Mouse (Mus musculus) limb, embryonic 10.5 days (tissue): ENCODE measurements at regions not wholly inside any gene's neighbourhood (a gene's known extent, or its start where the extent isn't known, plus 50 kb on each side); places are given as distances from the start of the nearest gene placed in this dataset.

ENCODE experiments used
- DNase-seq: peaks from one replicate; pipeline ENCODE4 v3.0.0-alpha.2; 2017; ENCODE audit warnings: low spot score
- H3K27ac ChIP-seq: fragments of 300-500 bp; sonication (generic); 2 replicates; pipeline ENCODE4 v1.5.1; 2016; ENCODE audit warnings: mild to moderate bottlenecking
- H3K27me3 ChIP-seq: fragments of 300-500 bp; sonication (generic); 2 replicates; pipeline ENCODE4 v1.6.1; 2016; ENCODE audit warnings: low read depth, mild to moderate bottlenecking; ENCODE audit not compliant: poor library complexity, severe bottlenecking
- H3K36me3 ChIP-seq: fragments of 300-500 bp; sonication (generic); 2 replicates; pipeline ENCODE4 v1.6.1; 2016; ENCODE audit warnings: mild to moderate bottlenecking, moderate library complexity
- H3K4me1 ChIP-seq: fragments of 300-500 bp; sonication (generic); 2 replicates; pipeline ENCODE4 v1.6.1; 2016
- H3K4me3 ChIP-seq: fragments of 300-500 bp; sonication (generic); 2 replicates; pipeline ENCODE4 v1.5.1; 2016; ENCODE audit warnings: mild to moderate bottlenecking, moderate library complexity
- H3K9me3 ChIP-seq: fragments of 300-500 bp; sonication (generic); replicated peaks from 2 replicates; pipeline ENCODE4 v1.6.1; 2016; ENCODE audit warnings: mild to moderate bottlenecking
- WGBS: fragments of 180-500 bp; shearing (Covaris S2); methylation state at CpG from one replicate; pipeline ENCODE4 v1.1.7; 2016; 5-methylcytosine and 5-hydroxymethylcytosine counted together

DNA sequence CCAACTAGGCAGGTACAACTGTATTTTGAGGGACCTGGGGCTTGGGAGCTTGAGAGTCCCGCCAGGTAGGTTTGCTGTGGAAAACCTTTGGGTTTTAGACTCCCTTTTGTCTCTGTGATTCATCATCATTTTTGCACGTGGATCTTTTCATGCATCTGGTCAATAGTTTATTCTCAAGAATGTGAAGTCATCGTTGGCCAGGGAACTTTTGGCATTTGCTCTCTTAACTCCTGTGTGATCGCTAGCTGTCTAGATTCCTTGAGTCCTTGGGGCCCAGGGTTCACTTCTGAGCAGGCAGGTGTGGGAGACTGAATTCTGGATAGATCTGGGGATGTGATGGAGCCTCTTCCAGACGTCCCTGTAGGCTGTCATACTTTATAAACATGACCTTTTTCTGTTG lies 207.5 kb downstream of the Fndc1 start:
- H3K27ac ChIP-seq, result no peak overlapping the region
- no peaks in the 10 kb centered on the region for H3K36me3 ChIP-seq
- WGBS, result 77% methylated on average over 5 of the region's 5 CpGs
- no peaks in the 10 kb centered on the region for H3K27me3 ChIP-seq
- no peaks in the 10 kb centered on the region for H3K9me3 ChIP-seq
- DNase-seq, result no peak
- H3K4me3 ChIP-seq, result no peak overlapping the region
- no peaks in the 10 kb centered on the region for H3K4me1 ChIP-seq

DNA sequence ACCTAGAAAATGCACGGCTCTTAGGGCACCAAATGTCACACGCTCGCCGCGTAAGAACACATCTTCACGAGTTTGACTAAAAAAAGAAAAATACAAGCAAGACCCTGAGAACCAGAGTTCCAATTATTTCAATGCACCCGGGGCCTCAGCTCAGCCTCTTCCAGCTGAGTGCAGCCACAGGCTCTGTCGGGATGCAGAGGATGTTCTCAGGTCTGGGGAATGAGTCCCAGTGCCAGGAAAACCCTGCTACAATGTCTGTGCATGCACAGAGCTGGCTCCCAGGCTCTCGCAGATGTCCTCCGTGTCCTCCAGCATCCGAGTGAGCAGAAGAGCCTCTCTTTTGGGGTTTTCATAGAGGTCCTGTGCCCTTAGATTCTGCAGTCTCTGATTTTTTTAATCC lies 219.1 kb downstream of the Fndc1 start:
- Histone ChIP-seq H3K4me3 (no peak overlapping the region), H3K4me1 (0 out of 2 replicates have a peak, but pooled peaks cover 4% of the 10 kb centered on the region), H3K9me3 (no peaks in the 10 kb centered on the region), H3K36me3 (no peaks in the 10 kb centered on the region), H3K27ac (no peak overlapping the region), H3K27me3 (no peaks in the 10 kb centered on the region)
- WGBS, result 82% methylated on average over 11 of the region's 11 CpGs
- DNase-seq, result no peak

DNA sequence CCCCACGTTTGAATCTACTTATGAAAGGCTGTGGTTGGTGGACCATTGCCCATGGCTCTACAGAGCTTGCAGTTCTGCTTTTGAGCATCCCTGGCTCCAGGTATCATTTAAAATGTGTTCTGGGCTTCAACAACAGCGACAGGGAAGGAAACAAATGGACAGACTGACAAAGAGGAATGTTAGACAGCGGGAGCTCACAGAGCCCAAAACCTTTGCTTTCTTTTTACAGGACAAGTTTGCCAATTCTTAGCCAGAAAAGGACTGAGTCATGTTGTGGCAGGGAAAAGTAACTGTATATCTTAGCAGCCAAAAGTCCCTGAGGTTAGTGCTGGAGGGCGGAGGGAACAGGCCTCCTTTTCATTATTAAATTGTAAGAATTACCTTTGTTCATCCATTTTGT lies 219.7 kb downstream of the Fndc1 start:
- Histone ChIP-seq H3K36me3 (no peaks in the 10 kb centered on the region), H3K4me1 (0 out of 2 replicates have a peak, but pooled peaks cover 4% of the 10 kb centered on the region), H3K9me3 (no peaks in the 10 kb centered on the region), H3K4me3 (no peak overlapping the region), H3K27ac (no peak overlapping the region), H3K27me3 (no peaks in the 10 kb centered on the region)
- DNase-seq, result no peak
- WGBS, result 83% methylated on average over 4 of the region's 4 CpGs

DNA sequence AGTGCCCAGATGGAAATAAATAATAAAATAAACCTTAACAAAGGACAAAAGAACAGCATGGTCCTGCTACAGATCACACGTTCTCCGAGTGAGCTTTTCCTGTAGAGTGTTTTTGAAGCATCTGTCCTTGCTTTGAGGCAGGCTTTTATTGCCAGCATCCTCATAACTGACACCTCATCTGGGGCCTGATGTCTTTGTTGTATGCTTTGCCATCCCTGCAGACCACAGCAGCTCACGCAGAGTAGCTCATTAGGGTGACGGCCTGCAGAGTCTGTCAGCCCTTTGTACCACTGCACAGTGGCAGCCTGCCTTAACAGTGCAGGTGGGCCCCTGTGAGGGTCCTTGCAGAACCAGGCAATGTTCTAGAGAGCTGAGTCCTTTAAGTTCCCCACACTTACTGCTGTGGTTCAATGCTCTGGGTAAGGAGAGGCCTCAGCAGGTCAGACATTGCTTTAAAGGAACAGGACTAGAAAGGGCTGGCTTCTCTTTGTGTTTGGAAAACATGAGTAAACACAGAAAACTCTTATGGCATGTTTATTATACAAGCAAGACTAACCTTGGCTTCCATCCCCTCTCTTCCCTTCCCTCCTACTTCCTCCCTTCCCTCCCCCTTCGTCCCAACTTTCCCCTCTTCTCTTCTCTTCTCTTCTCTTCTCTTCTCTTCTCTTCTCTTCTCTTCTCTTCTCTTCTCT lies 219.7 kb upstream of the Unc93a2 start:
- no peak overlapping the region for H3K4me3 ChIP-seq
- DNase-seq, result peak; percentile 36
- no peaks in the 10 kb centered on the region for H3K9me3 ChIP-seq
- H3K36me3 ChIP-seq, result no peaks in the 10 kb centered on the region
- H3K4me1 ChIP-seq, result 0 out of 2 replicates have a peak, but pooled peaks cover 4% of the 10 kb centered on the region
- peak overlapping the region; percentile 65; the same call in 1 of the 2 replicates for H3K27ac ChIP-seq
- no peaks in the 10 kb centered on the region for H3K27me3 ChIP-seq
- 49% methylated on average over 5 of the region's 5 CpGs for WGBS

DNA sequence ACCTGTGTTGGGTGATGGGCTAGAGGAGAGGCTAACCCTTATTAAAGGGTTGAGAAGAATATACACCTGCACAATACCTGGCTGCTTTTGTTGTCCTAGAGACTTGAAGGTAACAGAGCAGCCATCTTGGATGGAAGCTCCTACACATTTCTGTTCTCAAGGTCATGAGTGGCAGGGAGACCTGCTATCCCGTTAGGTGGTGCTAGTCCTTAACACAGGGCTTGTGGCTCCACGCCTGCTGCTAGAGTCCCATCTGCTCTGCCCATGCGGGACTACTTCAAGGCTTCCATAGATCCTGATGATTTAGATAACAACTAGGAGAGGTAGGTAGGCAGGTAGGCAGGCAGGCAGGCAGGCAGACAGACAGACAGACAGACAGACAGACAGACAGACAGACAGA lies 218.8 kb upstream of the Unc93a2 start:
- WGBS, result 85% methylated on average over 3 of the region's 3 CpGs
- no peak overlapping the region for H3K27ac ChIP-seq

DNA sequence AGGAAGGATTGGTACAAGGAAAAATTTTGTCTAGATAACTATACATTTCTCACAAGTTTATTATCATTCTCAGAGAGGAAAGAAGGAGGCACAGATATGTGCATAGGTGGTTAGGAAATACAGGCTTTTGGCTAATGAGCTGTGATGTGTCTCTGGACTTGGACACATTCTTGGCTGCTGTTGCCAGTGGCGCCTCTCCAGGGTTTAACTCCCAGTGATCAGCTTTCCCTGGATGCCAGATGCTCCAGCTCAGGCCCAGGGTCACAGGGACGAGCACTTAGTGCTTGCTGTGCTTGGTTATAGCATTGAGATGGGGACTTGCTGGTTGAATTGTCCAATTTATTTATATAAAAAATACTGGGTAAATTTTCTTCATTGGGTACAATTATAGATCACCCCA lies 215.3 kb upstream of the Unc93a2 start:
- DNase-seq, result no peak
- Histone ChIP-seq H3K27ac (no peak overlapping the region), H3K4me3 (no peak overlapping the region), H3K36me3 (no peaks in the 10 kb centered on the region), H3K27me3 (no peaks in the 10 kb centered on the region), H3K9me3 (no peaks in the 10 kb centered on the region), H3K4me1 (0 out of 2 replicates have a peak, but pooled peaks cover 4% of the 10 kb centered on the region)
- WGBS, result 74% methylated on average over 2 of the region's 2 CpGs

More for the DNA sequence above, 218.8 kb upstream of the Unc93a2 start:
- no peaks in the 10 kb centered on the region for H3K9me3 ChIP-seq
- H3K4me1 ChIP-seq, result 0 out of 2 replicates have a peak, but pooled peaks cover 4% of the 10 kb centered on the region
- H3K4me3 ChIP-seq, result no peak overlapping the region
- H3K36me3 ChIP-seq, result no peaks in the 10 kb centered on the region
- DNase-seq, result no peak
- H3K27me3 ChIP-seq, result no peaks in the 10 kb centered on the region

DNA sequence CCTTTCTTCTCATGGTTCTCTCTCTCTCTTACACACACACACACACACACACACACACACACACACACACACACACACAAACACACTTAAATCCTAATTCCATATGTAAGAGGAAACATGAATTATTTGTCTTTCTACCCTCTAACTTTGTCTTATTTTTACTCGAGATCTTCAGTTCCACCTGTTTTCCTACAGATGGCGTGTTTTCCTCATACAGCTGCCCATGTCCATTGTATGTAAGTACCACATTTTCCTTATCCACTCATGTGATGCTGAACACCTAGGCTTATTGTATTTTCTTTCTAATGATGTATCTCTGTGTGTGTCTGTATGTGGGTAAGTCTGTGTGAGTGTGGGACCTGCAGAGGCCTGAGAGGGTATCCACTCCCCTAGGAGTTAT lies 212.2 kb upstream of the Unc93a2 start:
- no peaks in the 10 kb centered on the region for H3K9me3 ChIP-seq
- 66% methylated on average over 2 of the region's 2 CpGs for WGBS
- DNase-seq, result no peak
- H3K36me3 ChIP-seq, result no peaks in the 10 kb centered on the region
- no peak overlapping the region for H3K27ac ChIP-seq
- no peaks in the 10 kb centered on the region for H3K27me3 ChIP-seq
- no peaks in the 10 kb centered on the region for H3K4me1 ChIP-seq
- no peak overlapping the region for H3K4me3 ChIP-seq

DNA sequence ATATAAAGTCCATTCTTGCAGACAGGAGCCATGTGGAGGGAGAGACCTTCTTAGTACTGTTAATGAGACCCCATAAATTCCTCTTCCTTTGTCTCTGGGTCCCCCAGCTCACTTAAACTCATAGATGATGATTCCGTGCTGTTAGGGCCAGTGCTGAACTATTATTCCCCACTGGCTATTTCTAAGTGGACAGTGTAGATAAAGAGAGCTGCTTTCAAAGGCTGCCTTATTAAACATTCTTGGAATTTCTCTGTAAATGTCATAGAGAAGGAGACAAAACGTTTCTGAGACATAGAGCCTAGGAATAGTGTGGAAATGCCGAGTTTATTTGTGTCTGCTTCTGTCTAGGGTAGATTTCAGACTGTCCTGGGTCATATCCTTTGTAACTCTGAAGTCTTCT lies 209.5 kb upstream of the Unc93a2 start:
- no peak for DNase-seq
- no peak overlapping the region for H3K27ac ChIP-seq
- WGBS, result 73% methylated on average over 3 of the region's 3 CpGs
- no peaks in the 10 kb centered on the region for H3K27me3 ChIP-seq
- no peaks in the 10 kb centered on the region for H3K4me1 ChIP-seq
- H3K9me3 ChIP-seq, result no peaks in the 10 kb centered on the region
- H3K4me3 ChIP-seq, result no peak overlapping the region
- H3K36me3 ChIP-seq, result no peaks in the 10 kb centered on the region

DNA sequence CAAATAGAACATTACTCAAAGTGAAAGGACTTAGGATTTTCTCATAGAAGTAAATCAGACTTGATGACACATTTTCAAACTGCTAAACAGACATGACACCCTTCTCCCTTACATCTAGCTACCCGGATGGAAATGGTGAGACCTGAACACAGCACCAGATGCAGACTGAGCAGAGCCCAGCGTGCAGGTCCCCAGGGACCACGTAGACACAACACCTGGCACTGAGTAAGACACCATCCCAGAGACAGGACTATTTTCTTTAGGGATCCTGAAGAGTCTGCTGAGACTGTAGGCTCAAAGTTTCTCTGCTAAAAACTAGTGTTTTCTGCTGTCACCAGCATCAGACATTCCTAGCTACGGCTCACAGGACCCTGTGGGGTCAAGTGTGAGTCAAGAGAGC lies 207.2 kb upstream of the Unc93a2 start:
- H3K4me3 ChIP-seq, result no peak overlapping the region
- H3K36me3 ChIP-seq, result no peaks in the 10 kb centered on the region
- no peaks in the 10 kb centered on the region for H3K4me1 ChIP-seq
- DNase-seq, result no peak
- H3K27ac ChIP-seq, result no peak overlapping the region
- WGBS, result 81% methylated on average over 4 of the region's 4 CpGs
- H3K27me3 ChIP-seq, result no peaks in the 10 kb centered on the region
- H3K9me3 ChIP-seq, result no peaks in the 10 kb centered on the region

DNA sequence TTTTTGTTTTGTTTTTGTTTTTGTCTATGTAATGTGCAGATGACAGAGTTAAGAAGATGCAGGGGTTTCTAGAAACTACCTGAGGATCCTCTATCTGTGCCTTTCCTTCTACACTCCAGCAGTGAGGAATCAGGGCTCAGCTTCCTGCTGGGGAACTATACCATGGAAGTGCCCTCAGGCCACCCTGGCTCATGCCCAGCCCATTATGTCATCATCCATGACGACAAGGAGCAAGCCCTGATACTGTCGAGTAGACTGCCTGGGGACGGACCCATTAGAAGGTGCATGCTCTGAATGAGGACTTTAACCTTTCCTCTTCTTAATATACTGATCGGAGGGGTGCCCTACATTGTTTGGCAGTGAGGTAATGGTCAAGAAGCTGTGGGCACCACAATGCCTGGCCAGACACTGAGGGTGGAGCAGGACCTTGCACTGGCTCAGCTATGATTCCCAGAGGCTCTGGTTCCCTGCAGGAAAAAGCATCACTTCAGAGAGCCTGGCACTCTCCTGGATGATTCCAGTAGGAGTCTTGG lies 197.7 kb upstream of the Unc93a2 start:
- WGBS, result 81% methylated on average over 4 of the region's 4 CpGs
- H3K27ac ChIP-seq, result no peak overlapping the region

DNA sequence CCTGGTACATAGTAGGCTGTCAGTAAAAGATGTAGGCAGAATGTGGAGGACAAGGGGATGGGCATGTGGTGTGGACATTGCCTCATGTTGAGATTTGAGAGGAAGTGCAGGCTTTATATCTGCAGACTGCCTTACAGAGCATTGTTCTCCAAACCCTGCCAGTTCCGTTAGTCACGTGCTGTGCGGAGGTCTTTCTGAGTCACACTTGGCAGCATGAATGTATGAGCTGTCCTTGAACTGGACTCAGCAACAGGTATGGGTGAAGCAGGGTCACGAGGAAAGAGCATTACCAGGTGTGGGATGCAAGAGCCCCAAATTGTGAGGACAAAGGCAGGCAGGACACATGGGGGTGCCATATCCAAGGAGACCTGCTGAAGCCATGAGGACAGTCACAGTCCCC lies 193.8 kb upstream of the Unc93a2 start:
- Histone ChIP-seq H3K36me3 (no peaks in the 10 kb centered on the region), H3K4me3 (no peak overlapping the region), H3K27ac (no peak overlapping the region), H3K27me3 (no peaks in the 10 kb centered on the region), H3K9me3 (no peaks in the 10 kb centered on the region), H3K4me1 (no peaks in the 10 kb centered on the region)
- DNase-seq, result no peak
- 92% methylated on average over 4 of the region's 4 CpGs for WGBS

More for the DNA sequence above, 197.7 kb upstream of the Unc93a2 start:
- H3K4me1 ChIP-seq, result no peaks in the 10 kb centered on the region
- H3K27me3 ChIP-seq, result no peaks in the 10 kb centered on the region
- no peak for DNase-seq
- no peaks in the 10 kb centered on the region for H3K36me3 ChIP-seq
- no peak overlapping the region for H3K4me3 ChIP-seq
- H3K9me3 ChIP-seq, result no peaks in the 10 kb centered on the region

DNA sequence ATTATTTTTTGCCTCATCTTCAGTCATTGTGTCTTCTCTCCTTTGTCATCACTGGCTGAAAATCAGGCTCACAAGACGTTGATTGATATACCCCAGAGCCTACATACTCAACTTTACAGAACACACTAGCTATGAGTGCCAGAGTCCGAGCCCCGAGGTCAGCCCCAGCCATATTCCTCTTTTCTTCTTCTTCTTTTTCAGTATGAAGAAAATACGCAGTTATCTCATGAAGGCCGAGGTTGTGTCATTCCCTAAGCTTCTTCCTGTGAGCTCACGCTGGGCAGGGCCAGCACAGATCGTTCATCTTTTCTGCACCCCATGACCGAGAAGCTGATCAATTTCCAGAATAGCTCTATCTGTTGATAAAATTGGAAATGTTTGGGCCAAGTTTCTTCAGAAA lies 192.7 kb upstream of the Unc93a2 start:
- WGBS, result 94% methylated on average over 8 of the region's 8 CpGs
- Histone ChIP-seq H3K4me3 (no peak overlapping the region), H3K36me3 (no peaks in the 10 kb centered on the region), H3K9me3 (no peaks in the 10 kb centered on the region), H3K27ac (no peak overlapping the region), H3K4me1 (no peaks in the 10 kb centered on the region), H3K27me3 (no peaks in the 10 kb centered on the region)
- no peak for DNase-seq

DNA sequence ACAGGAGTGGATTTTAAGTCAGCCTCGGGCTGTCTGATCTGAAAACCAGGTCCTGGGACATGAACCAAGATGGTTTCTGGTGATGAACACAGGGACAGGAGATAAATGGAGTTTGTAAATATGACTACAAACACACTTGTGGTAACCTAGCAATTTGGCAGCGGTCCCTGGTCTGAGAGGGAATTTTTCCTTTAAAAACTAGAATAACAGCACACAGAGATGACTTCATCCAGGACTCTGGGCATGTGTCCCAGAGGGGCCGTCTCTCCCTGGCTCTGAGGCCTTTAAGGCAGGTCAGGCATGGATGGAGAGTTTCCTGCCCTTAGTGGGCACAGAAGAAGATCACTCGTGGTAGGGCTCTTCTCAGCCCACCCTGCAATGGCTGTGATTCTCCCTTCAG lies 192.0 kb upstream of the Unc93a2 start:
- Histone ChIP-seq H3K4me1 (no peaks in the 10 kb centered on the region), H3K27ac (no peak overlapping the region), H3K36me3 (no peaks in the 10 kb centered on the region), H3K27me3 (no peaks in the 10 kb centered on the region), H3K9me3 (no peaks in the 10 kb centered on the region), H3K4me3 (no peak overlapping the region)
- DNase-seq, result no peak
- 90% methylated on average over 4 of the region's 4 CpGs for WGBS

DNA sequence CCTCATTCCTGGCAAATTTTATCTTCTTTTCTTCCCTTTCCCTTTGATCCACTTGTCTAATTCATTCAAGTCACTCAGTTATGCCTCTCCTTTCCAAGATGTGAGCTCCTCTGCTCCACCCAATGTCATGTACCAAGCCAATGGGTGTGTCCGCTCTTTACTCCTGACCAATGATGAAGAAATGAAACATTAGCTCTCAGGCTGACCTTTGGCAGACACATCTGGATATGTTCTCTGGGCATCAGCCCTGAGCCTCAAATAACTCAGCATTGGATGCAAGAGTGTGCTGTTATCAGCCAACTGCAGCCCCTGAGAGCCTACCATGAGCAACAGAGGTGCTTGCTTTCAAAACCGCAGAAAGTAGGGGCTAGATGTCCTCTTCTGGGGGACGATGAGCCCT lies 186.2 kb upstream of the Unc93a2 start:
- Histone ChIP-seq H3K9me3 (no peaks in the 10 kb centered on the region), H3K27me3 (no peaks in the 10 kb centered on the region), H3K4me3 (no peak overlapping the region), H3K4me1 (no peaks in the 10 kb centered on the region), H3K27ac (no peak overlapping the region), H3K36me3 (no peaks in the 10 kb centered on the region)
- DNase-seq, result no peak
- WGBS, result 99% methylated on average over 3 of the region's 3 CpGs
